Mouse (Mus musculus) cortical plate, adult 2 months (tissue): Measurements from ENCODE around the gene Smim14.
A peak's percentile ranks its signal among the peaks of the same experiment; 100 is the strongest.

Experiments
- CTCF ChIP-seq: fragments of 200-500 bp; IDR thresholded peaks from 2 replicates; pipeline ENCODE4 v1.5.1; 2011; ENCODE audit warnings: mild to moderate bottlenecking, control low read depth, low read length; ENCODE audit not compliant: insufficient read depth; ENCODE audit errors: extremely low read depth
- POLR2A ChIP-seq: fragments of 200-500 bp; IDR thresholded peaks from 2 replicates; pipeline ENCODE4 v1.6.1; 2011; ENCODE audit warnings: mild to moderate bottlenecking, low read length, control low read depth; ENCODE audit not compliant: insufficient read depth; ENCODE audit errors: extremely low read depth

GRCm38 (mm10) chr5:65525674-65526443 lies 11.1 kb downstream of the Smim14 start:
- TF ChIP-seq CTCF, result peak; percentile 15; the same call in 1 of the 2 replicates
- TF ChIP-seq POLR2A, result no peak
